Mouse (Mus musculus) forebrain, embryonic 12.5 days (tissue): ENCODE data around the gene Il27. TPM values are rescaled to one million over a fixed set of nuclear protein-coding genes. Genes with fewer than 3 reads are reported as not detected.
A peak's percentile ranks its signal among the peaks of the same experiment; 100 is the strongest.

Experiments
- ATAC-seq: fragments of 200-750 bp; cut with Nextera tagmentation; 2 replicates; pipeline ENCODE4 v1.8.0; 2017; ENCODE audit warnings: moderate TSS enrichment; ENCODE audit not compliant: low FRiP score
- H3K27ac ChIP-seq: fragments of 300-500 bp; sonication (generic); 2 replicates; pipeline ENCODE4 v1.5.1; 2016; ENCODE audit warnings: mild to moderate bottlenecking
- H3K27me3 ChIP-seq: fragments of 300-500 bp; sonication (generic); 2 replicates; pipeline ENCODE4 v1.6.1; 2016; ENCODE audit warnings: mild to moderate bottlenecking
- H3K36me3 ChIP-seq: fragments of 300-500 bp; sonication (generic); replicated peaks from 2 replicates; pipeline ENCODE4 v1.6.1; 2016; ENCODE audit warnings: mild to moderate bottlenecking
- H3K4me1 ChIP-seq: fragments of 300-500 bp; sonication (generic); 2 replicates; pipeline ENCODE4 v1.6.1; 2016
- H3K4me2 ChIP-seq: fragments of 300-500 bp; sonication (generic); 2 replicates; pipeline ENCODE4 v1.6.1; 2016; ENCODE audit warnings: mild to moderate bottlenecking, moderate library complexity
- H3K4me3 ChIP-seq: fragments of 300-500 bp; sonication (generic); replicated peaks from 2 replicates; pipeline ENCODE4 v1.5.1; 2016; ENCODE audit warnings: mild to moderate bottlenecking
- H3K9ac ChIP-seq: fragments of 300-500 bp; sonication (generic); 2 replicates; pipeline ENCODE4 v1.6.1; 2016; ENCODE audit warnings: mild to moderate bottlenecking
- H3K9me3 ChIP-seq: fragments of 300-500 bp; sonication (generic); 2 replicates; pipeline ENCODE4 v1.6.1; 2016
- WGBS: fragments of 180-500 bp; shearing (Covaris S2); methylation state at CpG from one replicate; pipeline ENCODE4 v1.1.7; 2016; 5-methylcytosine and 5-hydroxymethylcytosine counted together
- microRNA-seq: library from miRNA; unstranded; fragments of <30 nt; microRNA quantifications from one replicate; pipeline ENCODE4, GENCODE M21; 2017
- polyA plus RNA-seq: library from polyadenylated mRNA; unstranded; fragments of >200 nt; fragmentation: Nextera tagmentation; extraction: Ambion mirVana; gene quantifications from 2 replicates; pipeline ENCODE4 v1.2.1, GENCODE M21; 2016

Il27 gene
- polyA plus RNA-seq, 1 experiment from 2014 or later = not detected

DNA sequence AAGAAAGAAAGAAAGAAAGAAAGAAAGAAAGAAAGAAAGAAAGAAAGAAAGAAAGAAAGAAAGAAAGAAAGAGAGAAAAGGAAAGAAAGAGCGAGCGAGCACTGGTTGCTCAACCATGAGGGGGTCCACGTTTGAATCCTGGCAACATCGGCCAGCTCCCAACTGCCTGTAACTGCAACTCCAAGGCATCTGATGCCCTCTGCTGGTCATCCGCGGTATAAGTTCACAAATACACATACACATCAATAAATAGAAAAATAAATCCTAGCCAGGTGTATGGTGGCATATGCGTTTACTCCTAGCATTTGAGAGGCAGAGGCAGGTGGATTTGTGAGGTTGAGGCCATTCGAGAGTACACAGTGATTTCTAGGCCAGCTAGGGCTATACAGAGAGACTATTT is 17.8 kb downstream of the Il27 start:
- Histone ChIP-seq H3K9me3 (no peaks in the 10 kb centered on the region), H3K4me3 (no peak overlapping the region), H3K4me2 (no peak overlapping the region), H3K27ac (no peak overlapping the region), H3K36me3 (peaks cover 24% of the 10 kb centered on the region; the same call in 1 of the 2 replicates), H3K27me3 (no peaks in the 10 kb centered on the region), H3K9ac (no peak overlapping the region), H3K4me1 (peaks cover 8% of the 10 kb centered on the region; the same call in 1 of the 2 replicates)
- ATAC-seq = no peak
- 45% methylated on average over 8 of the region's 8 CpGs for WGBS

GRCm38 (mm10) chr7:126566094-126566765 is 28.5 kb downstream of the Il27 start, which contains the start of gene Eif3c:
Gene Eif3c (minus strand): TSS chr7:126566411.
- H3K27me3 ChIP-seq = no peaks in the 10 kb centered on the region
- peak within 1 kb of the TSS; percentile 67 for H3K27ac ChIP-seq
- WGBS = under 1% methylated on average over 45 of the region's 46 CpGs
- peak within 1 kb of the TSS; percentile 90 for H3K9ac ChIP-seq
- H3K36me3 ChIP-seq = peaks cover 35% of the 10 kb centered on the region
- ATAC-seq = peak; percentile 95
- H3K9me3 ChIP-seq = no peaks in the 10 kb centered on the region
- peak within 1 kb of the TSS; percentile 97 for H3K4me3 ChIP-seq
- H3K4me2 ChIP-seq = peak within 1 kb of the TSS; percentile 81
- H3K4me1 ChIP-seq = peaks cover 9% of the 10 kb centered on the region; the same call in 1 of the 2 replicates

- 0 out of 2 replicates have a peak, but pooled peaks have one; percentile 20 for ATAC-seq
- Histone ChIP-seq H3K4me3 (peak overlapping the region; percentile 97), H3K36me3 (peaks cover 40% of the 10 kb centered on the region), H3K9ac (peak overlapping the region; percentile 90), H3K27ac (peak overlapping the region; percentile 67; the same call in 1 of the 2 replicates), H3K4me2 (peak overlapping the region; percentile 81), H3K4me1 (peaks cover 9% of the 10 kb centered on the region; the same call in 1 of the 2 replicates), H3K27me3 (no peaks in the 10 kb centered on the region), H3K9me3 (no peaks in the 10 kb centered on the region)
- WGBS = 2% methylated on average over 27 of the region's 28 CpGs
Measured at GRCm38 (mm10) chr7:126565693-126566092, 29.0 kb downstream of the Il27 start.

DNA sequence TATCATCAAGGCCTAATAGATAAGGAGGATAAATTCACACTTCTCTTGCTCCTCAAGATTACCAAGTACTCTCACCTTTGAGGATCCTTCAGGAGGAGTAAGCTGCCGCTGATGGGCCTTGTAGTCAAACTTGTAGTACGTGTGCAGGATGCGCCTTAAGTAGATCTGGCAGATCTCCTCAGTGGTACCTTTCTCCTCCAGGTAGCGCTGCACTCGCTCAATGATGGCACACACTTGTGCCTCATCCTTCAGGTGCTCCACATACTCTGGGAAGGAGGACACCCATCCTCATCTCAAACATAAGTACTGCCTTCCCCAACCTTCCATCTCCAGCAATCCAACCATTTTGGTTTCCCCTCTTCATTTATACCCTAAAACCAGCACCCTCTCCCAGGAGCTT is 38.1 kb downstream of the Il27 start:
- no peaks in the 10 kb centered on the region for H3K4me1 ChIP-seq
- no peak overlapping the region for H3K4me3 ChIP-seq
- no peaks in the 10 kb centered on the region for H3K27me3 ChIP-seq
- H3K27ac ChIP-seq = no peak overlapping the region
- peaks cover 95% of the 10 kb centered on the region for H3K36me3 ChIP-seq
- ATAC-seq = no peak
- WGBS = 96% methylated on average over 5 of the region's 5 CpGs
- no peak overlapping the region for H3K4me2 ChIP-seq
- no peak overlapping the region for H3K9ac ChIP-seq
- H3K9me3 ChIP-seq = no peaks in the 10 kb centered on the region

GRCm38 (mm10) chr7:126554796-126555195 is 39.9 kb downstream of the Il27 start:
- no peak for ATAC-seq
- 91% methylated on average over 1 of the region's 1 CpGs for WGBS

GRCm38 (mm10) chr7:126545631-126546030 is 49.1 kb downstream of the Il27 start:
- no peaks in the 10 kb centered on the region for H3K9me3 ChIP-seq
- H3K4me2 ChIP-seq = no peak overlapping the region
- 92% methylated on average over 2 of the region's 2 CpGs for WGBS
- H3K27me3 ChIP-seq = no peaks in the 10 kb centered on the region
- H3K4me3 ChIP-seq = no peak overlapping the region
- no peak overlapping the region for H3K27ac ChIP-seq
- no peaks in the 10 kb centered on the region for H3K4me1 ChIP-seq
- ATAC-seq = no peak
- no peak overlapping the region for H3K9ac ChIP-seq
- H3K36me3 ChIP-seq = peaks cover 72% of the 10 kb centered on the region

More at GRCm38 (mm10) chr7:126554796-126555195, 39.9 kb downstream of the Il27 start:
- H3K9me3 ChIP-seq = no peaks in the 10 kb centered on the region
- H3K27me3 ChIP-seq = no peaks in the 10 kb centered on the region
- peaks cover 97% of the 10 kb centered on the region for H3K36me3 ChIP-seq
- H3K4me3 ChIP-seq = no peak overlapping the region
- no peak overlapping the region for H3K4me2 ChIP-seq
- H3K27ac ChIP-seq = no peak overlapping the region
- no peaks in the 10 kb centered on the region for H3K4me1 ChIP-seq
- no peak overlapping the region for H3K9ac ChIP-seq

GRCm38 (mm10) chr7:126541661-126542060 is 53.1 kb downstream of the Il27 start:
- ATAC-seq = no peak
- Histone ChIP-seq H3K9ac (no peak overlapping the region), H3K36me3 (peaks cover 32% of the 10 kb centered on the region), H3K9me3 (no peaks in the 10 kb centered on the region), H3K27me3 (peaks cover 6% of the 10 kb centered on the region), H3K4me3 (no peak overlapping the region), H3K4me1 (no peaks in the 10 kb centered on the region), H3K27ac (no peak overlapping the region), H3K4me2 (no peak overlapping the region)
- 88% methylated on average over 1 of the region's 1 CpGs for WGBS

Small RNAs within 50 kb of the gene (microRNA-seq; reads per million reads assigned to microRNA genes)
- gene Mir7059 = 1.2 reads per million

Other genes with a start within 250 kb of the Il27 start
- gene Lat, start 225.4 kb downstream of the Il27 start, polyA plus RNA-seq = 1.7 and 1.9 TPM in 2 replicates
- 55.8 and 64.9 TPM in 2 replicates for gene Spns1, start 217.5 kb downstream of the Il27 start, polyA plus RNA-seq
- 3.9 and 4.6 TPM in 2 replicates for gene Nfatc2ip, start 198.2 kb downstream of the Il27 start, polyA plus RNA-seq
- 0.40 TPM in 1 of 2 replicates, not detected in the other for gene Cd19, start 180.1 kb downstream of the Il27 start, polyA plus RNA-seq
- 20.2 and 20.6 TPM in 2 replicates for gene Rabep2, start 166.2 kb downstream of the Il27 start, polyA plus RNA-seq
- 0.23 and 0.43 TPM in 2 replicates for gene Atp2a1, start 131.8 kb downstream of the Il27 start, polyA plus RNA-seq
- gene Sh2b1, start 119.5 kb downstream of the Il27 start, polyA plus RNA-seq = 57.7 and 60.2 TPM in 2 replicates
- 113 and 119 TPM in 2 replicates for gene Tufm, start 107.6 kb downstream of the Il27 start, polyA plus RNA-seq
- gene Atxn2l, start 91.5 kb downstream of the Il27 start, polyA plus RNA-seq = 76.6 and 92.6 TPM in 2 replicates
- 213 and 225 TPM in 2 replicates for gene Eif3c, start 28.5 kb downstream of the Il27 start, polyA plus RNA-seq
- 0.31 and 0.52 TPM in 2 replicates for gene Apobr, start 10.0 kb downstream of the Il27 start, polyA plus RNA-seq
- 27.5 and 32.7 TPM in 2 replicates for gene Cln3, start 9.1 kb downstream of the Il27 start, polyA plus RNA-seq
- gene Nupr1, start 35.9 kb upstream of the Il27 start, polyA plus RNA-seq = 3.1 and 3.8 TPM in 2 replicates
- gene Sgf29, start 54.4 kb upstream of the Il27 start, polyA plus RNA-seq = 39.4 and 51.2 TPM in 2 replicates
- gene Sult1a1, start 81.5 kb upstream of the Il27 start, polyA plus RNA-seq = 0.42 and 0.54 TPM in 2 replicates
- gene Bola2, start 100.5 kb upstream of the Il27 start, polyA plus RNA-seq = 146 and 157 TPM in 2 replicates
- 14.7 and 14.9 TPM in 2 replicates for gene Slx1b, start 100.8 kb upstream of the Il27 start, polyA plus RNA-seq
- 49.1 and 51.0 TPM in 2 replicates for gene Coro1a, start 112.8 kb upstream of the Il27 start, polyA plus RNA-seq
- gene Mapk3, start 164.7 kb upstream of the Il27 start, polyA plus RNA-seq = 51.5 and 56.8 TPM in 2 replicates
- 1.4 and 1.5 TPM in 2 replicates for gene Gdpd3, start 171.4 kb upstream of the Il27 start, polyA plus RNA-seq
- gene Ypel3, start 182.0 kb upstream of the Il27 start, polyA plus RNA-seq = 91.8 and 92.7 TPM in 2 replicates
- gene Tbx6, start 186.5 kb upstream of the Il27 start, polyA plus RNA-seq = 0.33 and 0.56 TPM in 2 replicates
- gene Ppp4c, start 197.6 kb upstream of the Il27 start, polyA plus RNA-seq = 310 and 320 TPM in 2 replicates
- gene Fam57b, start 202.7 kb upstream of the Il27 start, polyA plus RNA-seq = 16.2 and 17.6 TPM in 2 replicates
- not detected in 2 replicates for gene 4930451I11Rik, start 236.7 kb upstream of the Il27 start, polyA plus RNA-seq